Mouse (Mus musculus): ENCODE measurements around the gene Vegfb.
A peak's percentile ranks its signal among the peaks of the same experiment; 100 is the strongest.

Vegfb gene

DNA sequence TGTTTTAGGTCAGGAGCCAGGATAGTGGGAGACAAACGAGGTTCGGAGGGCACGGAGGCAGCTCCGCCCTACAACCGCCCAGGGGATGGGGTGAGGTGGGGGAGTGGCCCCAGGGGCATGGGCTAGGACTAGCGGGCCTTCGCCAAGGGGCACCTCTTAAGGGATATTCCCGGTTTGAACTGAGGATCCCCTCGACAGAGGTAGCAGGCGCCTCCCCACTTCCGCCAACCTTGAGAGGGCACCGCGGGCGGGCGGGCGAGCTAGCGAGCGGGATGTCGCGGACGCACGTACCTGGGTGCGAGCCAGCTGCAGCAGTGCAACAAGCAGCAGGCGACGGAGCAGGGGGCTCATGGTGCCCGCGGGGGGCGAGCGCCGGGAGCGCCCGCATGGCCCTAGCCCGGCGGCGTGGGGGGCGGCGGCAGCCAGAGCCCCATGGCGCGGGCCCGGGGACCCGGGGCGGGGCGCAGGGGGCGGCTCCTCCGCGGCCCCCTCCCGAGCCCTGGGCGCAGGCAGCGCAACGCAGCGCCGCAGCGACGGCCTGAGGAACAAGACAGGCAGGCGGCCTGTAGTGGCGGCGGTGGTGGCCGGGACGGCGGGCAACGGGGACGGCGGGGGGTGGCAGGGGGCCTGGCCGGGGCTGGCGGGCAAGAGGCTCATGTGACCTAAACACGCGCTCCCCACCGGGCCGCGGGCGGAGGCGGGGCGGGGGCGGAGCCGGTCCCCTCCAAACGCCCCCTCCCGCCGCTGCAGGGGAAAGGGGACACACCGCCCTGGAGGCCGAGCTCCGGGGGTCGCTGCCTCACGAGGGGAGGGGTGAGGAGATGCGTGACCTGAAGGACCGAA lies at the start of gene Vegfb:
Gene Vegfb, minus strand, starts transcription at position 591 of the 843 bp plus-strand sequence.
- peak; percentile 18; the same call in 1 of the 2 replicates for ATAC-seq (ENCODE audit: low TSS enrichment)

DNA sequence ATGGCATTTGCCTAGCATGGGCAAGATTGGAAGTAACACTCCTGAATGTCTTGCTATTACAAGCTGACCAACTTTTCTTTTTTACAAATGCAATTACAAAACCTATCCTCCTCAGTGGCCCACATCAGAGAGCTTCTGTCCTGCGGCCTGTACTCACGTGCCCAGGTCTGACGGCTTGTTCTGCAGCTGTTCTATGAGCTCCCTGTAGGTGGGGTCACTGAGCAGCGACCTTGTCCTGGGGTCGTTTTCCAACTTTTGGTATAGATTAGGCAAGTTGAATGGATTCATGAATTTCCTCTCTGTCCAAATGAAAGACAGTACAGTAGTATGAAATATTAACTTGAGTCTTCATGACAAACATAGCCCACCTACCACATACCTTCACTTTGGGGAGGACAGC lies 46.6 kb upstream of the Vegfb start:
- no peak for ATAC-seq (ENCODE audit: low TSS enrichment)

- ATAC-seq (ENCODE audit: low TSS enrichment), result peak; percentile 92
Observed at GRCm38 (mm10) chr19:7029531-7029930, 42.1 kb upstream of the Vegfb start.

DNA sequence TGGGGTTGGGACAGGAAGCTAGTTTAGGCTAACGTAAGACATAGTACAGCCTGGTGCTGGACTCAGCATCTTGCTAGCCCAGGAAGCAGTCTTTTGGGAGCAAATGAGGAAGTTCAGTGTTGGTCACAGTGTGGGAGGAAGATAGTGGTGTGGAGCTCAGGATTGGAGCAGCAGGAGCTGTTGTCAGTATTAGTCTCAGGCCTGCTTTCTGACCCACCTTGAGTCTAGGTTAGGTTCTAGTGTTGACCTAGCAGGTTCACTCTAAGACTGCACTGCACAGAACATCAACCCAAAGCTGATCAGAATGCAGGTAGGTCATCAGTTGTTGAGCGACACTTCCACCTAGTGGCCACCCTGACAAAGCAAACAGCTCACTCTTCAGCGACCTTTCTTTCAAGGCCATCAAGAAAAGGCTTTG lies 32.8 kb upstream of the Vegfb start:
- ATAC-seq (ENCODE audit: low TSS enrichment), result peak; percentile 65

DNA sequence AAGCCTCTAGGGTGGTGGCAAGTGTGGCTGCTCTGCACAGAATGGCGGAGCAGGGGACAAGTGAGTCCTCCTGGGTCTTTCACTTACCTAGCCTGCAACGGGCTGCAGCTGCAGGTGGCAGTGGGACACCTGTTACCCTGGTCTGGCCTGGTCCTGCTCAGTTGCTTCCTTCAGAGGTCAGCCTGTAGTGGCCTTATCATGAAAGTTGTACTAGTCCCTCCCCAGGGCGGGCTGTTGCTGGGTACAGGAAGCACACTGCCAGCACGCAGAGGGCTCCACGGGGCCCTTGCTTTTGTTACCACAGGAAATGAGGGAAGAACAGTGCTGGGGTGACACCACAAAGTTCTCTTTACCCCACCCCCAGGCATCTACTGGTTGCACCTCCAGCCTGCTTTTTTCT lies 31.7 kb upstream of the Vegfb start, which contains the start of gene Fermt3:
Gene Fermt3, minus strand, starts transcription at position 279 of the 400 bp plus-strand sequence.
- no peak for ATAC-seq (ENCODE audit: low TSS enrichment)

DNA sequence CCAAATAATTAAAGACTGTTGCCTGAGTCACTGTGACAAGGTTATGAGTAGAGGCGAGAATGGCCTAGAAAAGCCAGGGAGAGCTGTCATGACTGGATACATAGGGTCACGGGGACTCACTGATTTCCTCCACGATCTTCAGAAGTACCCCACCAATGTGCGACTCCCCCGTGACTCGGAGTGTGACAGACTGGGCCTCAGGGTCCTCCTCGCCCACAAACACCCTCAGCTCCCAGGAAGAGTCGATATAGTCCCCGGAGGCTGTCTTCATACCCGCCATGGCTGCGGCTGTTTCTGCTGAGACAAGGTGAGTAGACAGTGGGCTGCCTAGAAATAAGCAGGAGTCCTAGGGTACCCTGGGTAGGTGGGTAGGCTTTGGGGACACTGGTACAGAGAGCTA lies 31.1 kb upstream of the Vegfb start:
- no peak for ATAC-seq (ENCODE audit: low TSS enrichment)

- ATAC-seq (ENCODE audit: low TSS enrichment), result no peak
Observed at GRCm38 (mm10) chr19:7017541-7018457, 30.3 kb upstream of the Vegfb start.

DNA sequence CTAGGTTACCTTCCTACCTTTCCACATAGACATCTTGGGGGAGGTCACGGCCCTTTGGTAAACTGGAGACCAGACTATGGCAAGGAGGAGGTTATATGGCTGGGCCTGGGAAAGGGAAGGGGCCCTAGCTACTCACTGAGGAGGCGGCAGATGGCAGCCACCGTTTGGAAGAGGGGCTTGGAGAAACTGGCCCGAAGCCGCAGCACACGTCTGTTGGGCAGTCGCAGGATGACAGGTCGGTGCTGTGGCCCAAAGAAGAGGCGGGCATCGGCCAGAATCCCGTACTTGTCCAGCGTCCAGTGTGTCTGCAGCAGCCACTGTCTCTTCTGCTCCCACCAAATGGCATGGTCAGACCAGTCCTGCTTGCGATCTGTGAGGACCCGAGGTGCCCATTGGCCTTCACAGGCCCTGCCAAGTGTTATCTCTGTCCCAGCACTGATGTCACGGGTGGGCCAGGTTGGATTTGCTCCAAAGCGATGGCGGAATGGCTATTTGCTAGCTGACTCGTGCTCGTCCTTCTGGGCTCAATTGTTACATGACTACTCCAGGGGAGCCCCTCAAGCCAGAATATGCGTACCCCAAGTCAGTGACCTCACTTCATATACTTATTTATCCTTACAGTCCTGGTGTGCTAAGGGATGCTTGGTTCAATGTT lies 27.2 kb upstream of the Vegfb start:
- no peak for ATAC-seq (ENCODE audit: low TSS enrichment)

GRCm38 (mm10) chr19:7013984-7014383 lies 26.5 kb upstream of the Vegfb start:
- ATAC-seq (ENCODE audit: low TSS enrichment), result no peak

- ATAC-seq (ENCODE audit: low TSS enrichment), result no peak
Observed at GRCm38 (mm10) chr19:7012426-7012825, 25.0 kb upstream of the Vegfb start.

DNA sequence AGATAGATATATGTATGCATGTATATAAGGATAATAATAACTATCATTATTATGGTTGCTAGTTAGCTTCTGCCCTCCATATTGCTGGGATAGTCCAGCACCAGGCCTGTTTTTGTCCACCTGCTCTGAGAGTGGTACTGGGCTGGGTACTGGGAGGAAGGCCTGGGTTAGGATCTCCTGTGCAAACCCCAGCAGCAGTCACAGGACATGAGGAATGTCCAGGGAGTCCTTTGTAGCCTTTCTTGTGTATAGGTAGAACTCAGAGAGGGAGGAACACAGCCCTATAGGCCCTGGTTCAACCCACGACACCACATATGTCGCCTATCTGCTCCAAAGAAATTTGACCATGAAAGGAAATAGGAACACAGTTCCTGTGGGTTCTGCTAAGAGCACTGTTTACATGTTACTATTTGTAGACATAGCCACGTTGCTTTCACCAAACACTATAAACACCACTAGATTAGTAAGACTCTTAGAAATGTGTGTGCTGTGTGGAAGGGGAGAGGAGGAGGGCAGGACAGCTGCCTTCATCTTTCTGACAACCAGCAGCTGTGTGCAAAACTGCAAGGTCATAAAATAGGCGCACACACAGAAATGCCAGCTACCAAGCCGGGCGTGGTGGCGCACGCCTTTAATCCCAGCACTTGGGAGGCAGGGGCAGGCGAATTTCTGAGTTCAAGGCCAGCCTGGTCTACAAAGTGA lies 19.6 kb upstream of the Vegfb start:
- ATAC-seq (ENCODE audit: low TSS enrichment), result no peak

DNA sequence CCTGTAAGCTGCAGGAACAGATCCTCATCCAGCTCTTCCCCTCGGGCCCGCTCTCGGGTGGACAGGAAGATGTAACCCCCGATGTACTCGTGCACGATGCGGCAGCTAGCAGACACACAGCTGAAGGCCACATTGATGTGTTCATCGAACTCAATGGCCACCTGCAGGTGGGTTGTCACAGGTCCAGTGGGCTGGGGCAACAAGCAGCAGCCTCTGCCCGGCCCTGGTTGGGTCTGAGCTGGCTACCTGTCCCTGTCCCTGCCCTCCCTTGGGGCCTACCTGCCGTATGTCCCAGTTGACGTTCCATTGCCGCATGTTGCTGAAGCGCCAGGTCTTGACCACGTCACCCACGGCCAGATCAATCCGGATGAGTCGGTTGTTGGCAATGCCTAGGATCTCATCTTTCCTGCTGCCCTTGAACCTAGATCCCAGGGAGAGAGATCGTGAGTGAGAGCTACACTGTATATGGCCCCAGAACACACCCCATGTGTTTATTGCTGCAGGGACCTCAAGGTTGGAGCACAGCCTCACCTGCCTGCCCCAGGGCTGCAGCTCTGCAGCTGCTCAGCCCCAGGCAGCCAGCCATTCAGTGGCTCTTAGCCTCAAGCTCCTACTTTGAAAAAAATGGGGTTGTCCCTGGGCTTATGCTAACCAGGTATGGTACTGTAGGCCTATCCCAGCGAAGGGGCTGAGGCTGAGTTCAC lies 12.1 kb upstream of the Vegfb start:
- no peak for ATAC-seq (ENCODE audit: low TSS enrichment)

- ATAC-seq (ENCODE audit: low TSS enrichment), result no peak
Observed at GRCm38 (mm10) chr19:6997721-6998290, 10.4 kb upstream of the Vegfb start.

GRCm38 (mm10) chr19:6996006-6996405 lies 8.6 kb upstream of the Vegfb start, which contains the start of the genes Nudt22 and Trpt1:
Nudt22 (minus strand) TSS chr19:6996117.
Trpt1 (plus strand) TSS chr19:6996131.
- ATAC-seq (ENCODE audit: low TSS enrichment), result peak; percentile 62

DNA sequence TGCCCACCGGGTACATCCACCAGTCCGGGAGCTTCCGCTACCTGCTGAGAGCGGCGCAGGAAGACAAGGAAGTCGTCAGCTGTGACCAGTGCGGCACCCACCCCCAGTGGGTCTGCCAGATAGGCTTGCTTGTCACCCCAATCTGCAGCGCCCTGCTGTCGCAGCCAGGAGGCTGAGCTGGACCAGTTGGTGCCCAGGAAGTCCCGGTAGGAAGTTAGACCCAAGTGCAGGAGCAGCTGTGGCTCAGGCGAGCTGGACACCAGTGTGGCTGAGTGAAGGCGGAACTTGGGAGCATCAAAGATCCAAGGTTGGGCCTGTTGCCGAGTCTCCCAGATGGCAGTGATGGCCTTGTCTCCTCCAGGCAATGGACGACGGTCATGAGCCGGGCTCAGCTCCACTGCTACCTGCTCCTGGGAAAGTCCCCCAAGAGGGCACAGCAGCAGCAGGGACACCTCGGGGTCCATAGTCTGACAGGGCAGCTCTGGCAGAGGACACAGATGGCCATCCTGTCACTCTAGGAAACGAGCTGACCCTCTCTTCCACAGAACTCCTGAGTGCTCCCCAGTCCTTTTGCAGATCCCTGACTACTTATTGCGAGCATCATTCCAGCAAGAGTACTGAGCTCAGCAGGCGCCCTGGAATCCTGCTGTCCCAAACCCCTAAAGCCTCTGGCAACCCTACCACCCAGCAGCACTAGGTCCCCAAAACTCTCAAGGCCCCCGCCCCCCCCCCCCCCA lies 8.0 kb upstream of the Vegfb start:
- ATAC-seq (ENCODE audit: low TSS enrichment), result no peak

DNA sequence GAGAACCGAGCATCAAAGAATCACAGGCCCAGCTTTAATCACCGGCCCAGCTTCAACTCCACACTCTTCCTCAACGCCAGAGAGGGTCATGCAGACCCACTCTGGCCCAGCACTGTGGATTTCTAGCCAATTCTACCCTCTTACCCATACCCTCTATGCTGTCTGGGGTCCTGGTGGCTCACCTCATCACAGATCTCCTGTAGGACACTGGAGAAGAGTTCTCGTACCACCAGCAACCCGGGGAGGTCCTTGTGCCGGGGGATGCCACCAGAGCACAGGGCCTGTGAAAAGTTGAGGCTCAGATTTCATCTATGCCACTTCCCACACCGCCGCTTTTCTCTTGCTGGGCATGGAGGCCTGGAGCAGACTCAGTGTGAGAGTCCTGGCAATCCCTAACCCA lies 7.0 kb upstream of the Vegfb start:
- ATAC-seq (ENCODE audit: low TSS enrichment), result no peak

- ATAC-seq (ENCODE audit: low TSS enrichment), result no peak
Observed at GRCm38 (mm10) chr19:6994002-6994401, 6.6 kb upstream of the Vegfb start.

GRCm38 (mm10) chr19:6993011-6993770 lies 5.7 kb upstream of the Vegfb start:
- no peak for ATAC-seq (ENCODE audit: low TSS enrichment)

Data from frontal cortex, adult (tissue).